Mouse (Mus musculus): ENCODE results near the gene Kpna7. TPM values are rescaled to one million over a fixed set of nuclear protein-coding genes. Genes with fewer than 3 reads are reported as not detected.

Gene Kpna7
- polyA plus RNA-seq, 1 experiment = not detected

DNA sequence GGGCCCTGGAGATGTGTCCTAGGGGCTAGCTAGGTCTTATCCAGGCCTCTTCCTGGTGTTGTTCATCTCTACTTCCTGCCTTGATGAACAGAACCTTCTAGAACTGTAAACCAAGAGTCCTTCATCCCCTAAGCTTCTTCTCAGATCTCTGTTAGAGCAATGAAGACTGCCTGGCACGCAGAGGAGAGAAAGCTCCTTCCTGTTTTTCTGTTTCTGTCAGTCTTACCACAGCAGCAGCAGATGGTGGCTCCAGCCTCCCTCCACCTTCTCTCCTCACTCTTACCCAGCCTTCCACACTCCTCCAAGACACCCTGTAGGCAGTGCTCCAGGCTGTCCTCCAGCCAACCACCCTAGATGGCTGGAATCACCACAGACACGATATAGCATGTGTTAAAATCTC, 146.5 kb downstream of the Kpna7 start:
- Histone ChIP-seq H3K4me3 (replicated peaks; ENCODE audit: insufficient read depth, low read depth, low read length) (no peak overlapping the region), H3K27ac (ENCODE audit: insufficient read depth, low read length) (no peak overlapping the region), H3K27me3 (ENCODE audit: control insufficient read depth, insufficient read depth, low read length) (no peaks in the 10 kb centered on the region), H3K4me1 (ENCODE audit: control insufficient read depth, insufficient read depth, low read length) (peaks cover 11% of the 10 kb centered on the region; the same call in 1 of the 2 replicates)
- no peak for DNase-seq
- TF ChIP-seq CTCF (IDR thresholded peaks at IDR 0.05; ENCODE audit: borderline replicate concordance, insufficient read depth, low read depth, low read length) (no peak), POLR2A (IDR thresholded peaks at IDR 0.05; ENCODE audit: borderline replicate concordance, insufficient read depth, low read length) (no peak)
- WGBS = 10% methylated on average over 2 of the region's 2 CpGs

Other genes starting within 250 kb of the Kpna7 start
- gene Smurf1, start 118.2 kb downstream of the Kpna7 start, polyA plus RNA-seq (2012; rRNA removed) = 21.6 and 21.9 TPM in 2 replicates
- not detected in 2 replicates for gene Gm4871, start 51.3 kb downstream of the Kpna7 start, polyA plus RNA-seq (2012; rRNA removed)
- gene 1700018F24Rik, start 41.0 kb downstream of the Kpna7 start, polyA plus RNA-seq (2012; rRNA removed) = not detected in 2 replicates
- 214 and 221 TPM in 2 replicates for gene Arpc1a, start 200 bp downstream of the Kpna7 start, polyA plus RNA-seq (2012; rRNA removed)
- gene Arpc1b, start 30.2 kb upstream of the Kpna7 start, polyA plus RNA-seq (2012; rRNA removed) = 46.2 and 50.2 TPM in 2 replicates
- gene Pdap1, start 56.2 kb upstream of the Kpna7 start, polyA plus RNA-seq (2012; rRNA removed) = 61.0 and 70.4 TPM in 2 replicates
- gene Bud31, start 56.3 kb upstream of the Kpna7 start, polyA plus RNA-seq (2012; rRNA removed) = 101 and 106 TPM in 2 replicates
- gene Ptcd1, start 83.1 kb upstream of the Kpna7 start, polyA plus RNA-seq (2012; rRNA removed) = 20.2 and 22.4 TPM in 2 replicates
- gene Cpsf4, start 83.2 kb upstream of the Kpna7 start, polyA plus RNA-seq (2012; rRNA removed) = 40.7 and 40.9 TPM in 2 replicates
- gene Atp5j2, start 108.0 kb upstream of the Kpna7 start, polyA plus RNA-seq (2012; rRNA removed) = 438 and 445 TPM in 2 replicates
- 9.9 and 10.3 TPM in 2 replicates for gene Zkscan14, start 117.8 kb upstream of the Kpna7 start, polyA plus RNA-seq (2012; rRNA removed)
- gene Zkscan5, start 120.5 kb upstream of the Kpna7 start, polyA plus RNA-seq (2012; rRNA removed) = 11.0 and 11.2 TPM in 2 replicates
- gene Zfp655, start 147.7 kb upstream of the Kpna7 start, polyA plus RNA-seq (2012; rRNA removed) = 26.5 and 26.9 TPM in 2 replicates
- 17.7 and 20.5 TPM in 2 replicates for gene Zscan25, start 196.5 kb upstream of the Kpna7 start, polyA plus RNA-seq (2012; rRNA removed)